In the genomic region with DNA sequence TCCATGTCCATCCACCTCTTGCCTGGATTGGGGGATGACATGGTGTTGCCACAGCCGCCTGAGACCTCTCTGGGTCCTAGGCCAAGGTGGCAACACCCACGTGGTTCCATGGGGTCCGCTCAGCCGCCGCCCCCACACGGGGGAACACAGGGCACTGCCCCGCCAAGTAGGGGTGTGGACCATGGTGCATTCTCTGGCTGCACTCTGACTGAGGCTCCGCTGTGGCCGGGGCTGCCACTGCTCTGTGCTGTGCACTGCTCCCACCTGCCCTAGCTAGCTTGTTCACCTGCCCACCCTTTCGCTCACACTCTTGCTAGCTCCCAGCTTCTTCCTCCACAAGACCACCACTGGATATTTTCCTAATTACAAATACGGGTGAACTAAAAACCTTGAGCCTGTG, we compare ENCODE assay signal across 22 mouse cellular contexts.
DNase-seq lines count a peak whose midpoint lies in the region; ATAC-seq lines count a peak whose summit lies in the region.
"Had no signal": no experiment of that assay in that cellular context is flagged by ENCODE, and none has a peak within 500 bp of the region (broad histone marks: within the 10 kb centered on the region; RNA-seq: fewer than 3 reads in every experiment).

No protein-coding gene starts in this region.

- no peaks in the 10 kb centered on the region for H3K9me3 ChIP-seq in heart, embryonic 12.5 days (replicated peaks)
- H3K9me3 ChIP-seq: embryonic facial prominence, embryonic 12.5 days; forebrain, embryonic 15.5 days had no signal

- H3K36me3 ChIP-seq in heart, embryonic 12.5 days, result no peaks in the 10 kb centered on the region
- H3K36me3 ChIP-seq: embryonic facial prominence, embryonic 10.5 days; embryonic facial prominence, embryonic 12.5 days; forebrain, embryonic 15.5 days had no signal

- H3K27ac ChIP-seq in heart, embryonic 12.5 days (ENCODE audit: poor library complexity, severe bottlenecking), result no peak overlapping the region
- H3K27ac ChIP-seq: embryonic facial prominence, embryonic 10.5 days; embryonic facial prominence, embryonic 12.5 days; forebrain, embryonic 13.5 days; forebrain, embryonic 15.5 days had no signal

- no peak for ATAC-seq in heart, embryonic 12.5 days (ENCODE audit: insufficient number of reproducible peaks, low FRiP score)
- ATAC-seq: activated CD4-positive, CD25-positive, alpha-beta regulatory T cell, adult 4 months; forebrain, embryonic 13.5 days; forebrain, embryonic 15.5 days; forebrain, postnatal 0 days; Patski had no signal

- no peak overlapping the region for H3K4me2 ChIP-seq in heart, embryonic 12.5 days
- H3K4me2 ChIP-seq: embryonic facial prominence, embryonic 12.5 days; forebrain, embryonic 13.5 days; forebrain, embryonic 15.5 days had no signal

- peak; percentile 57 for DNase-seq in heart, adult 11 months
- peak; percentile 12 to 54 for DNase-seq in spleen, postnatal 4 days (ENCODE audit: low spot score in 2 of 2)
- no peak for DNase-seq in spleen, adult 18-20 months
- DNase-seq in R1 (ENCODE audit: low read depth, low spot score), result peak; percentile 4
- no peak for DNase-seq in testis, postnatal 10 days (ENCODE audit: low spot score)
- DNase-seq in retina, embryonic 14.5 days (ENCODE audit: low spot score), result no peak
- DNase-seq: adrenal gland, adult 8-10 months; adrenal gland, postnatal 14 days; adrenal gland, postnatal 36 days; cerebellum, adult 11-12 months; cerebellum, adult 2 months; cerebellum, adult 9-10 months; cerebellum, postnatal 10 days; cerebellum, postnatal 25 days; forebrain, postnatal 0 days had no signal

- no peaks in the 10 kb centered on the region for H3K4me1 ChIP-seq in heart, embryonic 12.5 days (replicated peaks)
- H3K4me1 ChIP-seq: embryonic facial prominence, embryonic 10.5 days; embryonic facial prominence, embryonic 12.5 days; forebrain, embryonic 13.5 days; forebrain, embryonic 15.5 days had no signal

- H3K9ac ChIP-seq in heart, embryonic 12.5 days, result no peak overlapping the region
- H3K9ac ChIP-seq: embryonic facial prominence, embryonic 12.5 days; forebrain, embryonic 13.5 days; forebrain, embryonic 15.5 days; forebrain, postnatal 0 days had no signal

- whole genome bisulfite sequencing in heart, embryonic 12.5 days, result 88% methylated on average over 11 of the region's 11 CpGs

- H3K4me3 ChIP-seq in heart, embryonic 12.5 days, result no peak overlapping the region
- H3K4me3 ChIP-seq: embryonic facial prominence, embryonic 10.5 days; embryonic facial prominence, embryonic 12.5 days; forebrain, embryonic 13.5 days; forebrain, embryonic 15.5 days had no signal

- H3K27me3 ChIP-seq in heart, embryonic 12.5 days (replicated peaks), result no peaks in the 10 kb centered on the region
- H3K27me3 ChIP-seq: embryonic facial prominence, embryonic 12.5 days; forebrain, embryonic 13.5 days; forebrain, embryonic 15.5 days had no signal

Comparison
In these comparisons a context has a peak if more than half of its experiments do, and no peak if none do; other contexts are left out.
1. DNase-seq: peak in heart, adult 11 months (single experiment), spleen, postnatal 4 days (2 of 2) and R1 (single experiment); none in spleen, adult 18-20 months (0 of 2), testis, postnatal 10 days (single experiment) and retina, embryonic 14.5 days (single experiment).